Mouse (Mus musculus) MEL (cell line): ENCODE measurements around the gene Ptpn14. TPM values are rescaled to one million over a fixed set of nuclear protein-coding genes. Genes with fewer than 3 reads are reported as not detected.

Source experiments
- DNase-seq: peaks from one replicate; pipeline ENCODE4 v3.0.0; 2011; ENCODE audit warnings: low read depth, low spot score
- H3K27ac ChIP-seq: 2 replicates; pipeline ENCODE4 v1.5.1; 2012; ENCODE audit warnings: low read depth, mild to moderate bottlenecking, control low read depth, low read length, moderate library complexity; ENCODE audit not compliant: control insufficient read depth
- H3K27me3 ChIP-seq, 2 experiments: fragments of 150-350 bp in 1 of 2; sonication (generic) in 1 of 2; 2 replicates each; pipeline ENCODE4 v1.6.1; 2012; ENCODE audit warnings: low read length in 2 of 2, mild to moderate bottlenecking in 2 of 2, improper control_type of control experiment in 1 of 2, moderate library complexity in 1 of 2; ENCODE audit not compliant: insufficient read depth in 2 of 2, control insufficient read depth in 1 of 2
- H3K36me3 ChIP-seq, 2 experiments: 2 replicates each; pipeline ENCODE4 v1.6.1; 2012 to 2014; ENCODE audit warnings: low read length in 2 of 2, improper control_type of control experiment in 1 of 2, inconsistent platforms in 1 of 2, mild to moderate bottlenecking in 1 of 2; ENCODE audit not compliant: insufficient read depth in 2 of 2, control insufficient read depth in 1 of 2
- H3K4me1 ChIP-seq, 2 experiments: fragments of 150-350 bp in 1 of 2; sonication (generic) in 1 of 2; 2 replicates each; pipeline ENCODE4 v1.6.1; 2012; ENCODE audit warnings: low read length in 2 of 2, improper control_type of control experiment in 1 of 2, mild to moderate bottlenecking in 1 of 2; ENCODE audit not compliant: insufficient read depth in 2 of 2, control insufficient read depth in 1 of 2
- H3K4me3 ChIP-seq, 2 experiments: fragments of 150-350 bp in 1 of 2; sonication (generic) in 1 of 2; 2 replicates each; pipeline ENCODE4 v1.5.1; 2012; ENCODE audit warnings: low read depth in 2 of 2, low read length in 2 of 2, mild to moderate bottlenecking in 2 of 2, moderate library complexity in 2 of 2, control low read depth in 1 of 2, improper control_type of control experiment in 1 of 2; ENCODE audit not compliant: control insufficient read depth in 1 of 2, insufficient read depth in 1 of 2
- H3K79me2 ChIP-seq: 2 replicates; pipeline ENCODE4 v1.6.1; 2012; ENCODE audit warnings: mild to moderate bottlenecking, low read length, moderate library complexity; ENCODE audit not compliant: control insufficient read depth, poor library complexity, insufficient read depth
- H3K9ac ChIP-seq: 2 replicates; pipeline ENCODE4 v1.6.1; 2012; ENCODE audit warnings: low read depth, mild to moderate bottlenecking, control low read depth, low read length, moderate library complexity; ENCODE audit not compliant: control insufficient read depth, poor library complexity, severe bottlenecking
- H3K9me3 ChIP-seq: fragments of 150-350 bp; sonication (generic); replicated peaks from 2 replicates; pipeline ENCODE4 v1.6.1; 2012; ENCODE audit warnings: mild to moderate bottlenecking, low read length, improper control_type of control experiment, moderate library complexity; ENCODE audit not compliant: insufficient read depth
- CHD1 ChIP-seq: IDR thresholded peaks from 2 replicates; pipeline ENCODE4 v1.6.1; 2012; ENCODE audit warnings: low read depth, mild to moderate bottlenecking, inconsistent platforms, low read length, improper control_type of control experiment
- CHD2 ChIP-seq: IDR thresholded peaks from 2 replicates; pipeline ENCODE4 v1.6.1; 2011; ENCODE audit warnings: low read length, improper control_type of control experiment
- CTCF ChIP-seq, 3 experiments: IDR thresholded peaks in 2 of 3; conservative IDR thresholded peaks in 1 of 3; 2 replicates each; pipeline ENCODE4 v1.5.1; 2011 to 2012; ENCODE audit warnings: low read length in 3 of 3, low read depth in 2 of 3, mild to moderate bottlenecking in 2 of 3, improper control_type of control experiment in 1 of 3, inconsistent platforms in 1 of 3, mixed read lengths in 1 of 3, moderate library complexity in 1 of 3; ENCODE audit not compliant: control insufficient read depth in 1 of 3, insufficient read depth in 1 of 3, poor library complexity in 1 of 3, severe bottlenecking in 1 of 3
- E2F4 ChIP-seq: IDR thresholded peaks from 2 replicates; pipeline ENCODE4 v1.6.1; 2011; ENCODE audit warnings: low read depth, low read length, improper control_type of control experiment, borderline replicate concordance
- ELF1 ChIP-seq: IDR thresholded peaks from 2 replicates; pipeline ENCODE4 v1.6.1; 2014; ENCODE audit warnings: low read depth, mild to moderate bottlenecking, inconsistent platforms, low read length, improper control_type of control experiment, moderate library complexity
- ETS1 ChIP-seq: IDR thresholded peaks from 2 replicates; pipeline ENCODE4 v1.6.1; 2012; ENCODE audit warnings: low read depth, mild to moderate bottlenecking, inconsistent platforms, low read length, improper control_type of control experiment, moderate library complexity
- GATA1 ChIP-seq: IDR thresholded peaks from 2 replicates; pipeline ENCODE4 v1.6.1; 2011; ENCODE audit warnings: low read depth, low read length, improper control_type of control experiment
- JUND ChIP-seq: IDR thresholded peaks from 2 replicates; pipeline ENCODE4 v1.6.1; 2011; ENCODE audit warnings: low read depth, mild to moderate bottlenecking, improper control_type of control experiment, low read length
- MAX ChIP-seq: IDR thresholded peaks from 2 replicates; pipeline ENCODE4 v1.6.1; 2011; ENCODE audit warnings: low read length, improper control_type of control experiment
- MEF2A ChIP-seq: IDR thresholded peaks from 2 replicates; pipeline ENCODE4 v1.6.1; 2014; ENCODE audit warnings: low read depth, mild to moderate bottlenecking, inconsistent platforms, low read length, improper control_type of control experiment; ENCODE audit not compliant: poor library complexity, insufficient replicate concordance, severe bottlenecking; ENCODE audit errors: extremely low read depth
- MXI1 ChIP-seq: IDR thresholded peaks from 2 replicates; pipeline ENCODE4 v1.6.1; 2011; ENCODE audit warnings: mild to moderate bottlenecking, low read depth, low read length, improper control_type of control experiment
- MYB ChIP-seq: IDR thresholded peaks from 2 replicates; pipeline ENCODE4 v1.6.1; 2011; ENCODE audit warnings: mild to moderate bottlenecking, low read depth, low read length, improper control_type of control experiment
- MYC ChIP-seq: IDR thresholded peaks from 2 replicates; pipeline ENCODE4 v1.6.1; 2011; ENCODE audit warnings: low read depth, mild to moderate bottlenecking, low read length, improper control_type of control experiment, moderate library complexity
- POLR2AphosphoS5 ChIP-seq: IDR thresholded peaks from 2 replicates; pipeline ENCODE4 v1.6.1; 2012; ENCODE audit warnings: low read depth, borderline replicate concordance, mild to moderate bottlenecking, inconsistent platforms, low read length, moderate library complexity, mixed read lengths
- RAD21 ChIP-seq: IDR thresholded peaks from 2 replicates; pipeline ENCODE4 v1.6.1; 2011; ENCODE audit warnings: mild to moderate bottlenecking, low read depth, low read length, improper control_type of control experiment
- RCOR1 ChIP-seq: IDR thresholded peaks from 2 replicates; pipeline ENCODE4 v1.6.1; 2012; ENCODE audit warnings: low read depth, mild to moderate bottlenecking, inconsistent platforms, low read length, improper control_type of control experiment
- SIN3A ChIP-seq: IDR thresholded peaks from 2 replicates; pipeline ENCODE4 v1.6.1; 2012; ENCODE audit warnings: low read length, improper control_type of control experiment, inconsistent platforms
- SMC3 ChIP-seq: IDR thresholded peaks from 2 replicates; pipeline ENCODE4 v1.6.1; 2011; ENCODE audit warnings: low read depth, low read length, improper control_type of control experiment
- TBP ChIP-seq: IDR thresholded peaks from 2 replicates; pipeline ENCODE4 v1.8.0; 2011; ENCODE audit warnings: low read depth, low read length, improper control_type of control experiment
- TCF12 ChIP-seq: IDR thresholded peaks from 2 replicates; pipeline ENCODE4 v1.6.1; 2014; ENCODE audit warnings: low read depth, mild to moderate bottlenecking, inconsistent platforms, low read length, improper control_type of control experiment, moderate library complexity
- UBTF ChIP-seq: IDR thresholded peaks from 2 replicates; pipeline ENCODE4 v1.6.1; 2012; ENCODE audit warnings: low read depth, mild to moderate bottlenecking, inconsistent platforms, low read length, improper control_type of control experiment, moderate library complexity, borderline replicate concordance; ENCODE audit not compliant: insufficient read depth
- USF1 ChIP-seq: IDR thresholded peaks from 2 replicates; pipeline ENCODE4 v1.6.1; 2014; ENCODE audit warnings: low read depth, mild to moderate bottlenecking, inconsistent platforms, low read length, improper control_type of control experiment, moderate library complexity
- ZC3H11A ChIP-seq: IDR thresholded peaks from 2 replicates; pipeline ENCODE4 v1.6.1; 2012; ENCODE audit warnings: low read depth, mild to moderate bottlenecking, inconsistent platforms, low read length, improper control_type of control experiment
- ZKSCAN1 ChIP-seq: IDR thresholded peaks from 2 replicates; pipeline ENCODE4 v1.6.1; 2012; ENCODE audit warnings: low read depth, mild to moderate bottlenecking, inconsistent platforms, low read length, improper control_type of control experiment, moderate library complexity
- ZMIZ1 ChIP-seq: IDR thresholded peaks from 2 replicates; pipeline ENCODE4 v1.6.1; 2012; ENCODE audit warnings: low read depth, mild to moderate bottlenecking, inconsistent platforms, low read length, improper control_type of control experiment, moderate library complexity
- polyA plus RNA-seq, 2 experiments: library from polyadenylated mRNA; stranded (reverse) in 1 of 2; unstranded in 1 of 2; fragments of >175 nt in 1 of 2; fragments of >200 nt in 1 of 2; gene quantifications; 2 replicates each; pipeline versions ENCODE4 v1.2.1 to v1.2.4; 2012; ENCODE audit warnings: low replicate concordance in 2 of 2, low read depth in 1 of 2; ENCODE audit not compliant: insufficient read length in 2 of 2, insufficient read depth in 1 of 2, missing spikeins in 1 of 2
- total RNA-seq: library from RNA; depleted of rRNA; stranded (reverse); fragments of 300-350 nt; gene quantifications from 2 replicates; pipeline ENCODE4 v1.2.3, GENCODE M21; 2012; rRNA removed

Gene Ptpn14
- 0.23 and 0.62 TPM in 2 replicates for total RNA-seq
- 1 to 10 TPM in 1 of 2 experiments, not detected in 1; 1.0 TPM for polyA plus RNA-seq

DNA sequence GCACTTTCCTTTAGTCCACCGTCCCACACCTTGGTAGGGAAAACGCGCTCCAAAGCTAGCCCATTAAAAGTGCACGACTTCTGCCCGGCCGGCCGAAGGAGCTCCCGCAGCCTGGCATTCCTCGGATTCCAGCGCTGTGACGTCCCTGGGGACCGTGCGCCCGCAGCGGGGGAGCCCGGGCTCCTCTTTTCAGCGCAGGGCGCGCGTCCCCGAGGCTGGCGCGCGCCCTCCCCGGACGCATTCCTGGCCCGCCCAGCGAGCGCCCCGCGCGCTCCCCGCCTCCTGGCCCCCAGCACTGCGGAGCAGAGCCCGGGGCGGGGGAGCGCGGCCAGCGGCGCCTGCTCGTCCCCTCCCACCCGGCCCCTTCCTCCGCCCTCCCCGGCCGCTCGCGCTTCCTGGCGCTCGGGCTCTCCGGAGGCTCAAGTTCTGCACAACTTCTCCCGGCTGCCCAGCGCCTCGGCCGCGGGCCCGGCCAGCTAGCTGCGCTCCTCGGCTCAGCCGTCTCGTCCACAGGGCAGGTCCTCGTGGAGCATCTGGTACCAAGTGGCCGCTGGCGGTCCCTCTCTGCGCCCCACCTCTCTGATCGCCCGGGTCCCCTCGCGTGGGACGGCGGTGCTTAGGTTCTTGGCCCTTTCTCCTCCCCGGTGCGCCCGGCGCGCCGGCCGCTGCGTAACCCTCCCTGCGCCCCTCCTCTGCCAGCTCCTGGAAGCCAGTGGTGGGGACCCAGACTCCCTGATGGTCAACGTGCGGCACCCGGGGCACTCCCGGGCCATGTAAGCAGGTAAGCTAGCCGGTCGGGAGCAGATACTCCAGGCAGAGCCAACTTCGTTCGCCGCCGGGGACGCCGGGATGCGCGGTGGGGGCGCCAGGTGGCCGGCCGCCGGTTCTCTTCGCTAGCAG, at the start of gene Ptpn14:
Gene Ptpn14, plus strand, starts transcription at position 385 of the 900 bp plus-strand sequence.
- no peak within 1 kb of the TSS for H3K4me3 ChIP-seq
- no peaks in the 10 kb centered on the region for H3K27me3 ChIP-seq
- no peaks in the 10 kb centered on the region for H3K9me3 ChIP-seq
- DNase-seq = no peak
- no peaks in the 10 kb centered on the region for H3K36me3 ChIP-seq
- H3K79me2 ChIP-seq = no peaks in the 10 kb centered on the region
- TF ChIP-seq MXI1 = no peak
- TF ChIP-seq POLR2AphosphoS5 = no peak
- no peak for TF ChIP-seq ZKSCAN1
- TF ChIP-seq GATA1 = no peak
- TF ChIP-seq USF1 = no peak
- TF ChIP-seq UBTF = no peak
- no peak for TF ChIP-seq E2F4
- TF ChIP-seq MAX = no peak
- TF ChIP-seq ZMIZ1 = no peak
- no peak for TF ChIP-seq SIN3A
- no peak for TF ChIP-seq MYB
- no peak for TF ChIP-seq CHD1
- no peak for TF ChIP-seq CTCF (IDR thresholded peaks at IDR 0.05 in 2 of 3, conservative IDR thresholded peaks at IDR 0.05 in 1 of 3; ENCODE audit: control insufficient read depth in 1 of 3, insufficient read depth in 1 of 3, low read depth in 2 of 3, low read length in 3 of 3, poor library complexity in 1 of 3, severe bottlenecking in 1 of 3)
- no peak for TF ChIP-seq ELF1
- TF ChIP-seq TCF12 = no peak
- no peak for TF ChIP-seq RAD21
- no peak for TF ChIP-seq JUND
- no peak for TF ChIP-seq ZC3H11A
- TF ChIP-seq SMC3 = no peak
- TF ChIP-seq TBP = no peak
- no peaks in the 10 kb centered on the region for H3K4me1 ChIP-seq
- no peak within 1 kb of the TSS for H3K9ac ChIP-seq
- no peak within 1 kb of the TSS for H3K27ac ChIP-seq

DNA sequence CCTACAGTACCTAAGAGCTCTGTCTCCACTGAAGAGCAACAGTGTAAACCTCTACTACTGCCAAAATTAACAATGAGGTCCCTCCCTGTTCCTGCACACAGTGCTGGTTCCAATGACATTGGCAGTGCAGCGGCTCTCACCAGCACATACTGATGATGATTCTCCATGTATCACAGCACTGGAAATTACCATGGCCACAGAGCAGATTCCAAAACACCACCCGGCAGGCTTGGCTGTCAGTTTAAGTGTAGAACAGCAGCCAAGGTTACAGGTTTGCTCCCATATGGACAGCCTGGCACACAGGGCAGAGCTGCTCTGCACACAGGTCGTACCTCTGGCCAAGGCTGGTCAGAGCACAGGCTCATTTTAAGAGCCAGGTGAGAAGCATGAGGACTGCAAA, 48.5 kb upstream of the Ptpn14 start:
- Histone ChIP-seq H3K4me1 (0 out of 4 replicates have a peak, but pooled peaks cover 0 to 2% of the 10 kb centered on the region in 2 experiments), H3K4me3 (no peak overlapping the region), H3K79me2 (no peaks in the 10 kb centered on the region; the same call in 1 of the 2 replicates), H3K27ac (no peak overlapping the region), H3K9ac (no peak overlapping the region), H3K9me3 (no peaks in the 10 kb centered on the region), H3K27me3 (no peaks in the 10 kb centered on the region), H3K36me3 (peaks cover 3 to 42% of the 10 kb centered on the region in 2 experiments)
- DNase-seq = no peak
- TF ChIP-seq RCOR1 (no peak), ETS1 (no peak), MEF2A (no peak), CHD2 (no peak), ZKSCAN1 (no peak), ELF1 (no peak), UBTF (no peak), MYC (no peak), MAX (no peak), E2F4 (no peak)
